Mouse (Mus musculus) hindbrain, embryonic 12.5 days (tissue): Measurements from ENCODE around the gene Mrps11. TPM values are rescaled to one million over a fixed set of nuclear protein-coding genes. Genes with fewer than 3 reads are reported as not detected.
A peak's percentile ranks its signal among the peaks of the same experiment; 100 is the strongest.

Source experiments
- ATAC-seq: fragments of 200-750 bp; cut with Nextera tagmentation; 2 replicates; pipeline ENCODE4 v1.8.0; 2017; ENCODE audit warnings: moderate TSS enrichment; ENCODE audit not compliant: low FRiP score
- H3K27ac ChIP-seq: fragments of 300-500 bp; sonication (generic); 2 replicates; pipeline ENCODE4 v1.5.1; 2016; ENCODE audit warnings: mild to moderate bottlenecking
- H3K27me3 ChIP-seq: fragments of 300-500 bp; sonication (generic); 2 replicates; pipeline ENCODE4 v1.6.1; 2016; ENCODE audit warnings: mild to moderate bottlenecking
- H3K36me3 ChIP-seq: fragments of 300-500 bp; sonication (generic); 2 replicates; pipeline ENCODE4 v1.6.1; 2016; ENCODE audit warnings: mild to moderate bottlenecking
- H3K4me1 ChIP-seq: fragments of 300-500 bp; sonication (generic); 2 replicates; pipeline ENCODE4 v1.6.1; 2016
- H3K4me2 ChIP-seq: fragments of 300-500 bp; sonication (generic); replicated peaks from 2 replicates; pipeline ENCODE4 v1.6.1; 2016; ENCODE audit warnings: mild to moderate bottlenecking
- H3K4me3 ChIP-seq: fragments of 300-500 bp; sonication (generic); 2 replicates; pipeline ENCODE4 v1.5.1; 2016; ENCODE audit warnings: mild to moderate bottlenecking
- H3K9ac ChIP-seq: fragments of 300-500 bp; sonication (generic); 2 replicates; pipeline ENCODE4 v1.6.1; 2016; ENCODE audit warnings: mild to moderate bottlenecking, moderate library complexity
- H3K9me3 ChIP-seq: fragments of 300-500 bp; sonication (generic); replicated peaks from 2 replicates; pipeline ENCODE4 v1.6.1; 2016; ENCODE audit warnings: mild to moderate bottlenecking
- WGBS: fragments of 180-500 bp; shearing (Covaris S2); methylation state at CpG from one replicate; pipeline ENCODE4 v1.1.7; 2016; 5-methylcytosine and 5-hydroxymethylcytosine counted together
- polyA plus RNA-seq: library from polyadenylated mRNA; unstranded; fragments of >200 nt; fragmentation: Nextera tagmentation; extraction: Ambion mirVana; gene quantifications from 2 replicates; pipeline ENCODE4 v1.2.1, GENCODE M21; 2016

The Mrps11 gene
- polyA plus RNA-seq, 1 experiment from 2014 or later, result 64.0 TPM

DNA sequence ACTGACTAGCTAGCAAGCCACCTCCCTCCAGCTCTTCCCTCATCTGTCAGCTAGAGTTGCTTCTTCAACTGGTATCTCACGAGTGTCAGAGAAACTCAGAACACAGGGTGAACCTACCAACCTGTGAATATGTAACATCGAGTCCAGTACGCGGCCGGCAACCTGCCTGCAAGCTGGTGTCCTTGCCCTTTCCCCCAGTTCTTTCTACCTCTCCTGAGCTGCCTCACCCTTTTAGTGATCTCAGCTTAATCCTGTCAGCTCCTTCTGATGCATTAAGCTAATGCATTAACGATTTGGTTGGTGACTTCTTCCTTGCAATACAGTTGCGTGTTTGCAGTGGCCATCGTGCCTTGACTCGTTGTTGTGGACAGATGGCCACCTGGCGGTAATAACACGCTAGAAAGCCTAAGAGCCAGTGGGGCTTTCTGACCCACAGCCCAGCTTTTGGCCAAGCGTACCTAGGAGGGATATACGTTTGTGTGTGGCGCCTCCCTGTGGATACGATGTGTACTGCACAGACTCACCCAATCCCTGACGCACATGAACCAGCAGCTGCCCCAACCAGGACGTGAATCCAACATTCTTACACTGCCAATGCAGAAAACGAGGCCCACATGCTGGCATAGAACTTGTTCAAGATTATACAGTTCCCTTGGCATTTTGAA, 16.8 kb upstream of the Mrps11 start:
- H3K36me3 ChIP-seq, result no peaks in the 10 kb centered on the region
- no peaks in the 10 kb centered on the region for H3K4me1 ChIP-seq
- 0 out of 2 replicates have a peak overlapping the region, but pooled peaks have one; percentile 7 for H3K4me2 ChIP-seq
- no peak overlapping the region for H3K9ac ChIP-seq
- 24% methylated on average over 18 of the region's 18 CpGs for WGBS
- H3K27ac ChIP-seq, result no peak overlapping the region
- ATAC-seq, result peak; percentile 80
- peaks cover 3% of the 10 kb centered on the region; the same call in 1 of the 2 replicates for H3K27me3 ChIP-seq
- H3K4me3 ChIP-seq, result no peak overlapping the region
- H3K9me3 ChIP-seq, result no peaks in the 10 kb centered on the region

DNA sequence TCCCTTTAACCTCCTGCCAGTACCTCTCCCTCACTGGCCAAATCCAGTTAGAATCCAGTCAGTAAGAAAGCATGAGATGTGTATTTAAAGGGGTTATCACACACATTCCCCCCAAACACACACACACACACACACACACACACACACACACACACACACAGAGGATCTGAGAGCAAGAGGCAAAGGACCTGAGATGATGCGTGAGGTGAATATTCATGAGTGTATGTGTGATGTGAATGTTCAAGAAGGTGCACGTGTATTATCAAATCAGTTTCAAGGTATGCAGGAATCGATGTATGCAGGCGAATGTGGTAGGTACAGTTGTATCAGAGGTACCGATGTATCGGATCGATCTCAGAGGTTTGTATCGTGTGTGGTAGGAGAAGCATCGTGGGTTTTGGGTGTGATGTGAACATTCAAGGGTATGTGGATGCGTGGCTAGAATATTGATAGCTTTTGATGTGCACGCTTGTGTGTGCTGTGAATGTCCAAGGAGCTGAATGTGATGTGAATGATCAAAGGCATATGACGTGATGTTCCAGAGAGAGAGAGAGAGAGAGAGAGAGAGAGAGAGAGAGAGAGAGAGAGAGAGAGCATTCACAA, 14.9 kb upstream of the Mrps11 start:
- Histone ChIP-seq H3K4me1 (no peaks in the 10 kb centered on the region), H3K9ac (no peak overlapping the region), H3K4me2 (no peak overlapping the region), H3K4me3 (no peak overlapping the region), H3K9me3 (no peaks in the 10 kb centered on the region), H3K36me3 (peaks cover 3% of the 10 kb centered on the region), H3K27ac (no peak overlapping the region), H3K27me3 (peaks cover 3% of the 10 kb centered on the region; the same call in 1 of the 2 replicates)
- ATAC-seq, result no peak
- 90% methylated on average over 12 of the region's 12 CpGs for WGBS

DNA sequence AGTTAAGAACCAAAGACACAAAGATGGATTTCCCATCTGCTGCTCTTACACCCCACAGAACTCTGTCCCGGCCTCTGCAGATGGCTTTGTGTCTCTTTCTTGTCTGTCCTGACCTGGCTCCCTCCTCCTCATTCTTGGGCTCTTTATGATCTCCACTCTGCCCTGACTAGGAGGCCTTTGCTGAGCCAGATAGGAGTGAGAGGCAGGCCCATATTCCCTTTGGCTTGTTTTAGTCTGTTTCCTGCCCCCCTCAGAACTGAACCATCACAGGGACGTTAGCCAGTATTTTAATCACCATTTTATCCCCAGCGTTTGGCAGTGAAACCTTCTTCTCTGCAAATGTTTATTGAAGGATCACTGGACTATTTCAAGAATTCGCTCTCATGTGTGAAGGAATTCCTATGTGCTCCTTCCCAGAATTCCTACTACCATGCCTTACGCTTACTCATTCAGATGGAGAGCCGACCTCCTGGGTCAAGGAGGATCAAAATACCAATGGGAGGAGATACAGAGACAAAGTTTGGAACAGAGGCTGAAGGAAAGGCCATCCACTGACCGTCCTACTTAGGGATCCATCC, 13.8 kb upstream of the Mrps11 start:
- ATAC-seq, result no peak
- no peaks in the 10 kb centered on the region for H3K9me3 ChIP-seq
- H3K4me3 ChIP-seq, result no peak overlapping the region
- H3K9ac ChIP-seq, result no peak overlapping the region
- 67% methylated on average over 7 of the region's 7 CpGs for WGBS
- peaks cover 14% of the 10 kb centered on the region for H3K36me3 ChIP-seq
- H3K27ac ChIP-seq, result no peak overlapping the region
- peaks cover 3% of the 10 kb centered on the region; the same call in 1 of the 2 replicates for H3K27me3 ChIP-seq
- H3K4me2 ChIP-seq, result no peak overlapping the region
- H3K4me1 ChIP-seq, result no peaks in the 10 kb centered on the region

- Histone ChIP-seq H3K9me3 (no peaks in the 10 kb centered on the region), H3K36me3 (peaks cover 27% of the 10 kb centered on the region), H3K4me3 (no peak overlapping the region), H3K27me3 (peaks cover 3% of the 10 kb centered on the region; the same call in 1 of the 2 replicates), H3K4me2 (no peak overlapping the region), H3K9ac (no peak overlapping the region), H3K27ac (no peak overlapping the region), H3K4me1 (no peaks in the 10 kb centered on the region)
- ATAC-seq, result no peak
- WGBS, result 85% methylated on average over 5 of the region's 5 CpGs
Observed at GRCm38 (mm10) chr7:78770936-78771335, 12.0 kb upstream of the Mrps11 start.

GRCm38 (mm10) chr7:78778741-78779140, 4.2 kb upstream of the Mrps11 start:
- Histone ChIP-seq H3K9ac (no peak overlapping the region), H3K27ac (no peak overlapping the region), H3K9me3 (no peaks in the 10 kb centered on the region), H3K27me3 (no peaks in the 10 kb centered on the region), H3K36me3 (peaks cover 54% of the 10 kb centered on the region), H3K4me3 (no peak overlapping the region), H3K4me2 (no peak overlapping the region), H3K4me1 (peaks cover 15% of the 10 kb centered on the region)
- no peak for ATAC-seq
- 92% methylated on average over 5 of the region's 5 CpGs for whole genome bisulfite sequencing

DNA sequence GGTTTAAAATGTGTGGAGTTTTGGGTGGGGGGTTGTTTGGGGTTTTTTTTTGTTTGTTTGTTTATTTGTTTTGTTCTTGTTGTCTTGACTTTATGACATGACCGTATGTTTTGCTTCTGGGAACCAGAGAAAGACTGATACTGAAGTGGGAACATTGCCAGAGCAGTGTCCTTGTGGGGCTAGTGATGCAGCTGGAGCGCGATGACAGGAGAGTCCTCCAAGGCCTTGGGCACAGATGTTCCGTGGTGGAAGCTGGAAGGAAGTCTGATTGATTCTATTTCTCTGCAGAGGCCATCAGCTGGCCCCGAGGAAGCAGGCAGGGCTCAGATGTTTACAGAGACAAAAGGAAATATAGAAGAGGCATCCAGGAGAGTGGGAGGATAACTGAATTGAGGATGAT, 3.0 kb downstream of the Mrps11 start:
- H3K4me2 ChIP-seq, result no peak overlapping the region
- H3K9me3 ChIP-seq, result no peaks in the 10 kb centered on the region
- H3K27me3 ChIP-seq, result no peaks in the 10 kb centered on the region
- WGBS, result 77% methylated on average over 5 of the region's 5 CpGs
- H3K4me1 ChIP-seq, result peaks cover 21% of the 10 kb centered on the region
- no peak overlapping the region for H3K4me3 ChIP-seq
- 0 out of 2 replicates have a peak overlapping the region, but pooled peaks have one; percentile 23 for H3K9ac ChIP-seq
- peaks cover 30% of the 10 kb centered on the region for H3K36me3 ChIP-seq
- ATAC-seq, result no peak
- peak overlapping the region; percentile 35; the same call in 1 of the 2 replicates for H3K27ac ChIP-seq

DNA sequence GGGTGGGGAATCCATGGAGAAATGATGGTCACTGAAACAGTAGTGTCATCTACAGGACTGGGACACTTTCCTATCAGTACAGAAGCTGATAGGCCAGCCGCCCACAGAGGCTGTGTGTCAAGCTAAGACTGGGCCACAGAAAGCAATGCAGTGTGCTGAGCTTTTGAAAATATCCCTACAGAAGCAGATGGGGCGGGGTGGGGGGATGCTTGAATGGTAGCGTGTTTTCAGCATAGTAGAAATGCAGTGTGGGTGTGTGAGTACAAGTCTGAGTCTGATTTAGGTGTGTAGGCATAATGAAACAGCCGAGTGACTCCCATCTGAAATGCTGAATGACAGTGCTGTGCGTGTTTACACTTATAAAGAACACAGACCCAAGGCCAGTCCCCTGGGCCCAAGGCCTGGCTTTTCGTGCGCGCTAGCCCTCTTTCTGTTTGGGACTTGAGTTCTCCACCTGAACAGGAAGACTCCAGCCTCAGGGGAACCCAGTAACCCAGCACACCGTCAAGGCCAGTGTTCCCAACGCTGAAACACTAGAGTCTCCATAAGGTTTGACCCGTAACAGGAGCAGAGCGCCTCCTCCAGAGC, 5.0 kb downstream of the Mrps11 start:
- H3K27ac ChIP-seq, result no peak overlapping the region

DNA sequence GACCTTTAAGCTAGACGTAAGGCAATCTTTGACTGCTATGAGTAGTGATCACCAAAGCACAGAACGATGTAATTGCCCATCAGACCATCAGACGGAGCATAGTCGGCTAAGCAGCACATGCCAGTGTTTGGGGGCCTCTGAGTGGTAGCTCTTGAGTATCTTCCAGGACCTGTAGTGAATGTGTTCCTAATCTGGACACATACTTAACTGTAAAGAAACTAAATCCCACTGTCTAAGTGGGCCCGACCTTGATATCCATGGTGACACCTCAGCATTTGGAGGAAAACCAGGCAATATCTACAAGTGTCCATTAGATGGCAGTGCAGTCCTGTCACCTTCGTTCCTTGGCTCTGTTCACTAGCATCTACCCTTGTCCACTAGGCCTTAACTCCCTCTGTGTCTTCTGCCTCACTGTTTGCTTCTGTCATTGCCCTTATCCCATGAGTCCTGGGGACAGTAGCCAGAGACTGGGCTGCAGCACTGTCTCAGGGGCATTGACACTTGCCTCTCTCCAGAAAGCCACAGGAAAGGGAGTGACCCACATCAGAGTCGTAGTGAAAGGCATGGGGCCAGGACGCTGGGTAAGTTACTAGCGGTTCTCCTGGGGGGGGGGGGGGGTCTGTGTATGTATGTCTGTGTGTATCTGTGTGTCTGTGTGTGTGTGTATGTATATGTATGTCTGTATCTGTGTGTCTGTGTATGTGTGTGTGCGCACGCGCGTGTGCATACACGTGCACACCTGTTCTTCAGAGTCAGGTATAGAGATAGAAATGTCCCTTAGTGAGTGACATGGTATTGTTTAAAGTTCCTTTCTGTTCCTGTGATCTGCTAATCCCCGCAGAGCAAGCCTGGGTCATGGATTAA, 8.7 kb downstream of the Mrps11 start:
- Histone ChIP-seq H3K27ac (no peak overlapping the region), H3K9me3 (no peaks in the 10 kb centered on the region), H3K9ac (no peak overlapping the region), H3K27me3 (no peaks in the 10 kb centered on the region), H3K4me2 (no peak overlapping the region), H3K36me3 (peaks cover 37% of the 10 kb centered on the region), H3K4me3 (no peak overlapping the region), H3K4me1 (no peaks in the 10 kb centered on the region)
- WGBS, result 82% methylated on average over 15 of the region's 15 CpGs
- peak; percentile 69 for ATAC-seq

More for the DNA sequence above, 5.0 kb downstream of the Mrps11 start:
- Histone ChIP-seq H3K4me3 (no peak overlapping the region), H3K4me1 (peaks cover 9% of the 10 kb centered on the region), H3K36me3 (peaks cover 37% of the 10 kb centered on the region), H3K9me3 (no peaks in the 10 kb centered on the region), H3K9ac (no peak overlapping the region), H3K4me2 (no peak overlapping the region), H3K27me3 (no peaks in the 10 kb centered on the region)
- no peak for ATAC-seq
- whole genome bisulfite sequencing, result 86% methylated on average over 12 of the region's 12 CpGs

DNA sequence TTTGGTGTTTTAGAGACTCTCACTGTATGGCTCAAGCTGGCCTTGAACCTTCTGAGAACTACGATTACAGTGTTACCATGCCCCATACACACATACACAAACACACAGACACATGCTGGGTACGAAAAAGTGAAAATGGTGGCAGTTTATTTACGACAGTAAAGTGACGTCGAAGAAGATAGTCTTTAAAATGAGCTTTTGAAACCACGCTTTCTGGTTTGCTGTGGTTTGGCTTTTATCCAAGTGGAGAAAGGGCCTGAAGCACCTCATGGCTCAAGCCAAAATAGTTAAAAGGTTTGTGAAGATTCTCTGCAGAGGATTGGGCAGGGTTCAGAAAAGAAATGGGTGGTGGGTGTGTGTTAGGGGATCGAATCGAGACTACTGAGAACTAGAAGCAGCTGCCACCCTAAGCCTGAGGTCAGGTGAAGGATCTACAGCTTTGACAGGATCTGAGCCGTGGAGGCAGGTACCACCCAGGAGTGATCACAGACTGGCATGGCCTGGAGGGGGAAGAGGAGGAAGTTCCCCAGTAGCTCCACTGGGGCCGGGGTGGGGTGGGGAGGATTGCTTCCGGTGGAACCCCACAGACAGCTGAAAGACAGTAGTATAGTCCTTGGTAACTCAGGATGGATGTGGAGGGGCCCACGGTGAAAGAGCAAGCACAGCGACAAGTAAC, 11.1 kb downstream of the Mrps11 start:
- Histone ChIP-seq H3K4me2 (no peak overlapping the region), H3K9ac (no peak overlapping the region), H3K27me3 (no peaks in the 10 kb centered on the region), H3K27ac (no peak overlapping the region), H3K36me3 (peaks cover 24% of the 10 kb centered on the region), H3K4me1 (peaks cover 16% of the 10 kb centered on the region), H3K4me3 (no peak overlapping the region), H3K9me3 (no peaks in the 10 kb centered on the region)
- WGBS, result 96% methylated on average over 13 of the region's 13 CpGs
- ATAC-seq, result no peak

DNA sequence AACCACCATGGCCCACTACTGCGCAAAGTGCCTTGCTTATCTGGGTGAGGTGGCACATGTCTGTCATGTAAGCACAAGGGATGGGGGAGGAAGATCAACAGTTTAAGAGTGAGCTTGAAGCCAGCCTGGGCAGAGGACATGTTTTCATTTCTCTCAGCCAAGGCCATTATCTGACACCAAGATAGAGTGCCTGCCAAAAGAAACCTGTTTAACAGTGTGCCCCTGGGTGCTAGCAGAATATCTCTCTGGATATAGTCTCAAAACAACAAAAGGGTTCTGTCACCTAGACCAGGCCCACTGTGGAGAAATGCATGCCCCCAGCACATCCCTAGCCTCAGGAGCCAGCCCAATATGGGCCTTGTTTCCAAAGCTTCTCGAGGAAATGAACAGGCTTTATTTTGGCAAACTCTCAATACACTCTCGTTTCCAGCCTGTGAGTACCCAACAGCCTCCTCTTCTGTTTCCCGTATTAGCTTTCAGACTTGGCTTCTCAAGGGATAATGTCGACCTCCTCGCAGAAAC, 11.7 kb downstream of the Mrps11 start:
- 82% methylated on average over 6 of the region's 6 CpGs for WGBS
- no peak for ATAC-seq
- Histone ChIP-seq H3K4me1 (peaks cover 16% of the 10 kb centered on the region), H3K27ac (no peak overlapping the region), H3K27me3 (no peaks in the 10 kb centered on the region), H3K9ac (no peak overlapping the region), H3K36me3 (peaks cover 18% of the 10 kb centered on the region), H3K4me3 (no peak overlapping the region), H3K4me2 (no peak overlapping the region), H3K9me3 (no peaks in the 10 kb centered on the region)

- ATAC-seq, result no peak
- Histone ChIP-seq H3K4me3 (no peak overlapping the region), H3K27me3 (peaks cover 7% of the 10 kb centered on the region), H3K9ac (no peak overlapping the region), H3K9me3 (no peaks in the 10 kb centered on the region), H3K36me3 (peaks cover 7% of the 10 kb centered on the region), H3K27ac (no peak overlapping the region), H3K4me2 (no peak overlapping the region), H3K4me1 (peaks cover 16% of the 10 kb centered on the region)
- 90% methylated on average over 3 of the region's 3 CpGs for WGBS
Observed at GRCm38 (mm10) chr7:78796624-78797023, 13.7 kb downstream of the Mrps11 start.
